Mouse (Mus musculus) left cerebral cortex, postnatal 14 days (tissue): Measurements from ENCODE around the gene Olfr432. TPM values are rescaled to one million over a fixed set of nuclear protein-coding genes. Genes with fewer than 3 reads are reported as not detected.
"Not testable (repeated sequence)": the region's sequence is repeated elsewhere in the genome, so short reads cannot be mapped to it uniquely, and the experiment has no call there.

ENCODE experiments used
- DNase-seq, 2 experiments: peaks; one replicate each; pipeline ENCODE4 v3.0.0; 2021 to 2022; ENCODE audit warnings: low spot score in 2 of 2, mixed read lengths in 1 of 2
- intact Hi-C: fragments of 180-260 bp; cut with DNase I; formaldehyde crosslinking; loops from one replicate; pipeline ENCODE4 v1.15.1; 2025
- long read RNA-seq, 2 experiments: library from polyadenylated mRNA; stranded (forward); transcript quantifications; one replicate each; pipeline ENCODE4 v2.0.0; 2021
- total RNA-seq, 2 experiments: library from RNA; stranded (reverse); gene quantifications; 2 replicates each; pipeline ENCODE4 v1.2.3; 2021

Olfr432 gene
- total RNA-seq: not detected
- long read RNA-seq, experiment 1: 0 reads
- long read RNA-seq, experiment 2: 0 reads

- DNase-seq: no peak
- intact Hi-C loops: no loop called here
Measured at GRCm38 (mm10) chr1:174048893-174049292, at the start of gene Olfr432. Gene Olfr432, plus strand, starts transcription at chr1:174049205.

- DNase-seq, intact Hi-C loops: not testable (repeated sequence)
Measured at GRCm38 (mm10) chr1:174004352-174005109, 44.5 kb upstream of the Olfr432 start.

GRCm38 (mm10) chr1:174007050-174007449, 42.0 kb upstream of the Olfr432 start:
- DNase-seq, intact Hi-C loops: not testable (repeated sequence)

GRCm38 (mm10) chr1:174031698-174032097, 17.3 kb upstream of the Olfr432 start, which contains the start of gene Ifi205:
Gene Ifi205, minus strand, starts transcription at chr1:174031810.
- DNase-seq: no peak
- intact Hi-C loops: no loop called here

- no peak for DNase-seq
- intact Hi-C loops: no loop called here
Measured at GRCm38 (mm10) chr1:174035841-174036240, 13.2 kb upstream of the Olfr432 start.

- DNase-seq: no peak
- intact Hi-C loops: no loop called here
Measured at GRCm38 (mm10) chr1:174038480-174038879, 10.5 kb upstream of the Olfr432 start.

GRCm38 (mm10) chr1:174040523-174041177, 8.4 kb upstream of the Olfr432 start, which contains the start of gene Olfr433:
Gene Olfr433, plus strand, starts transcription at chr1:174040705.
- intact Hi-C loops: no loop called here
- peak; percentile 13 to 19 for DNase-seq

GRCm38 (mm10) chr1:174042091-174042884, 6.7 kb upstream of the Olfr432 start:
- intact Hi-C loops, DNase-seq: not testable (repeated sequence)

GRCm38 (mm10) chr1:174044431-174044830, 4.6 kb upstream of the Olfr432 start:
- DNase-seq: no peak
- intact Hi-C loops: no loop called here

- DNase-seq, intact Hi-C loops: not testable (repeated sequence)
Measured at GRCm38 (mm10) chr1:174048227-174048626, 778 bp upstream of the Olfr432 start.

- intact Hi-C loops: not testable (repeated sequence)
Measured at GRCm38 (mm10) chr1:174049357-174049756, 352 bp downstream of the Olfr432 start.

GRCm38 (mm10) chr1:174050532-174050931, 1.5 kb downstream of the Olfr432 start:
- DNase-seq: no peak
- intact Hi-C loops: no loop called here

More at GRCm38 (mm10) chr1:174049357-174049756, 352 bp downstream of the Olfr432 start:
- not testable (repeated sequence) for DNase-seq

- intact Hi-C loops: no loop called here
- no peak for DNase-seq
Measured at GRCm38 (mm10) chr1:174051515-174051914, 2.5 kb downstream of the Olfr432 start.

GRCm38 (mm10) chr1:174051931-174052536, 3.0 kb downstream of the Olfr432 start:
- no peak for DNase-seq
- intact Hi-C loops: no loop called here

GRCm38 (mm10) chr1:174052981-174053380, 4.0 kb downstream of the Olfr432 start:
- intact Hi-C loops: no loop called here

GRCm38 (mm10) chr1:174055248-174055647, 6.2 kb downstream of the Olfr432 start:
- no peak for DNase-seq
- intact Hi-C loops: no loop called here

More at GRCm38 (mm10) chr1:174052981-174053380, 4.0 kb downstream of the Olfr432 start:
- DNase-seq: peak; percentile 2 to 10

- DNase-seq: no peak
- intact Hi-C loops: no loop called here
Measured at GRCm38 (mm10) chr1:174066305-174066704, 17.3 kb downstream of the Olfr432 start, which contains the start of gene Olfr430. Gene Olfr430, plus strand, starts transcription at chr1:174066605.

- intact Hi-C loops: no loop called here
- DNase-seq: no peak
Measured at GRCm38 (mm10) chr1:174084031-174084430, 35.0 kb downstream of the Olfr432 start, which contains the start of gene Olfr429. Gene Olfr429, plus strand, starts transcription at chr1:174084331.

GRCm38 (mm10) chr1:174096591-174096990, 47.6 kb downstream of the Olfr432 start, which contains the start of gene Olfr427:
Gene Olfr427, plus strand, starts transcription at chr1:174096891.
- DNase-seq: no peak
- intact Hi-C loops: loop anchor here (10.0 kb wide), 1 partner anchor 242 kb away; no protein-coding TSS in a partner anchor
